Mouse (Mus musculus) layer of hippocampus, postnatal 25 days (tissue): ENCODE data around the gene Snrk. TPM values are rescaled to one million over a fixed set of nuclear protein-coding genes. Genes with fewer than 3 reads are reported as not detected.
"Not testable (repeated sequence)": the region's sequence is repeated elsewhere in the genome, so short reads cannot be mapped to it uniquely, and the experiment has no call there.

ENCODE experiments used
- DNase-seq, 2 experiments: peaks; one replicate each; pipeline ENCODE4 v3.0.0; 2022; ENCODE audit warnings: mixed read lengths in 2 of 2, low spot score in 1 of 2; ENCODE audit errors: extremely low spot score in 1 of 2
- total RNA-seq, 2 experiments: library from RNA; stranded (reverse); gene quantifications; 2 replicates each; pipeline ENCODE4 v1.2.3; 2021

Gene Snrk
- total RNA-seq, 2 experiments from 2014 or later: 100 to 108 TPM

DNA sequence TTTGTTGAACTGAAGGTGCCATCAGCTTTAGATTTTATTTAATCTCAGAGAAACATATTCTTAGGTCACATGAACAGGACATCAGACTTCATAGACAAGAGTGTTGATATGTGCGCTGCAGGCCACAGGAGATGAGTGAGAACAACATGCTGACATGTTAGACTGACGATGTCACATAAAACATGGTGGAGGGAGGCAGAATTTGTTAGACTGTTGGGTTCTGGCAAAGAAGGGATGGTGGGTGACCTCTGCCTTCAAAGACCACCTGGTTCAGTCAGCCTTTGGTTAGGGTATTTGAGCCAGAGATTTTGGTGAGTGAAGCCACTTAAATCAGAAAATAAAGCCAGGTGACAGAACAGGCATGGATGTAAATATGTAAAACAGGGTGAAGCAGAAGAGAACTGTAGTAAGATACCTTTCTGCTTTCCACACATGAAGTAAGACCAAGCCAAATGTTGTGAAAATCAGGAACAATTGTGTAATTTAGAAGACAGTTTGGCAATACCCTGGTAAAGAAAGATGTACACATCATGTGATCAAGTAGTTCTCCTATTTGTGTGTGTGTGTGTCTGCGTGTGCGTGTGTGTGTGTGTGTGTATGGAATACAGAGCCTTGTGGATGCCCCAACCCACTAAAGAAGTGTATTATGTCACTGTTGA, 21.4 kb downstream of the Snrk start:
- no peak for DNase-seq

DNA sequence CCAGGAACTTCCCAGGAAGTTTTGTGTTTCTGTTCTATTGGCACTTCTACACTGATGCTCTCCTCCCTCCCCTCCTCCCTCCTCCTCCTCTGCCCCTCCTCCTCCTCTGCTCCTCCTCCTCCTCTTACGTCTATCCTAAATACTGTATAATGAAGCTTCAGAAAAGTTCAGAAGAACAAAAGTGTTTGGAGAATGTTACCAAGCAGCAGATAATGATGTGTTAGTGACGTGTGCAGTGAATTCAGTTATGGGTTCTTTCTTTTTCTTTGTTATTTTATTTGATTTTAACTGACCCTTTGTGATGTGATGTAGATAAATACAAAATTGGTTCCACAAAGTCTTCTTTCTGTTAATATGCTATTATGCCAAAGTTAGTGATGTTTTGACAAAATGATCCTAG, 22.2 kb downstream of the Snrk start:
- DNase-seq: no peak

DNA sequence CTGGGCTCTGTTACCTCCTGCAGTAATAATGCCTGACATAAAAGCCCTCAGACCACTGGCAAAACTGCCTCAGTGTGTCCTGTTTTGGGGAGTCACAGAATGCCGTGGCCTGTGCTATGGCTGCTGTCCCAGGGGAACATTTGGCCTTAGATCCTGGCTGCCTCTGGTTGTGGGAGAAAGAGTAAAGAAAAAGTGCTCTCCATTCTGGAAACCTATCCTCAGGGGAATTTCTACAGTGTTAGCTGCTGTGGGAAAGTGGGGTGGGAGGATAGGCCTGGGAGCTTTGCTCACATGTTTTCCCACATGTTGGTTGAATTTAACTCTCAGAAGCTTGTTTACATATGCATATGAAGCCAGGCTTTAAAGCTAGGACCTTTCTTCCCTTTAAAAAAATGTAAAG, 26.2 kb downstream of the Snrk start:
- no peak for DNase-seq

DNA sequence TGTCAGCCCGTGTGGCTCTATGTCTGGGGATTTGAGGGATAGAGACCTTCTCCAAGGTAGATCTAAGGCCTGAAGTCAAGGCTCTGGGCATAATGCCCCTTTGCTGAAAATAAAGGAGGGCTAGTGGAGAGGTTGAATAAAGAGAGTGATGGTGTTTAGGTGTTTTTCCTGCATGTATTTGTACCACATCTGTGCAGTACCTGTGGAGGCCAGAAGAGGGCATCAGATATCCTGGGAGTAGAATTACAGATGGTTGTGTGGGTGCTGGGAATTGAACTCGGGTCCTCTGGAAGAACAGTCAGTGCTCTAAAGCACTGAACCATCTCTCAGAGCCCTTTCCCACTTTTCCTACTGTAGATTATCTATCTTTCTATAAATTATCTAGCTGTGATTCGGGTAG, 27.7 kb downstream of the Snrk start:
- no peak for DNase-seq

DNA sequence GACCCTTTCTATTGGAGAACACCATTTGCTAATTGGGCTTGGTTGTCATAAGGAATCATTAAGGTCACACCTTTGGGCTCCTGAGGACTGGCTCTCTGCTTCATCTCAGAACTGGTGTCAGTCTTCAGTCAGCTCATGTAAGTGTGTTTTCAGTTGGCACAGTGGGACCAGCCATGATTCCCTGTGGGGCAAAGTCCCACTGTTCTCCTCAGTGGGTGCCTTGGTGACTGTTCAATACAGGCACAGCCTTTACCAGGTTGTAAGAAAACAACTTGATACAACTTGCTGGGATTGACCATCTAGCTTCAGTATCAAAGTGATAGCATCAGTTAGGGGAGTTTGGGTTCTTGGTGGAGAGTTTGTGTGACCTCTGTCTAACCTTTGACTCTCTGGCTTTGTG, 28.6 kb downstream of the Snrk start:
- DNase-seq: no peak

DNA sequence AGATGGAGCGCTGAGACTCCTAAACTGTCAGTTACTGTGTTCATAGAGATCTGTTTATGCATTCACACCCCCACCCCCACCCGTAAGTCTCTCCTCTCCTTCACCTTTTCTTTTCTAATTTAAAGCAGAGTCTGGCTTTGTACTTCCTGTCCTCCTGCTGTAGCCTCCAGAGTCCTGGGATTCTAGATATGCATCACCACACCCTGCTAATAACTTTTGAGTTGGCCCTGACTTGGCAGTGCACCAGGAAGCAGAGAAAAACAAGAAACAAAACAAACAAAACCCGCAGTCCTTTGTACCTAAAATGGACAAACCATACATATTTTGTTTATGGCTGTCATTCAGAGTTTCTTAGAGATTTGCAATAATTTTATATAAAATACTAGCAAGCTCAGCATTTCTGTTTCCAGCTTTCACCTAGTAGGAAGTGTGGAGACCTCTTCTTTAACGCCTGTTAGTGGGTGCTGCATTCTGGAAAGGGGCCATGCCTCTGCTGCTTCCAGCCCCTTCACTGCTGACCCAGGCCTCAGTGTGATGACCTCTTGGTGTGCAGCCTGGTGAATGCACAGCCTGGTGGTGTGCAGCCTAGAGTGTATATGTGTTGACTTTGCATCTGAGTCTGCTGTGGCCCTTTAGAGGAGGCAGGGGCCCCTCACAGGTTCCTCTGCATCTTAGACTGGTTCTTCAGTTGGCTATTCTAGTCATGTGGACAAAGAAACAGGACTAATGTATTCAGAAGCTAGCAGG, 29.2 kb downstream of the Snrk start:
- DNase-seq: no peak

DNA sequence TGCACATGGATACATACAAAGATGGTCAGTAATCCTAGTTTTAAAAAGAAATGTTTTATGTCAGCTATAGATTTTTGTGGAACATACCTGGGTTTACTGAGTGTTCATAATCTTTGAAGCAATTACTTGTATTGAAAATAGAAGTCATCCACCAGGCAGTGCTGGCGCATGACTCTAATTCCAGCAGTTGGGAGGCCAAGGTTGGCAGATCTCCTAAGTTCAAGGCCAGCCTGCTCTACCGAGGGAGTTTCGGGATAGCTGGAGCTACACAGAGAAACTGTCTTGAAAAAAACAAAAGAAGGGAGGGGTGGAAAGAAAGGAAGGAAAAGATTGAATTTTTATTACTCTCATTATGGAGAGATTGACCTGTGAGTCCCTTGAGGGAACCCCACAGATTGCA, 31.3 kb downstream of the Snrk start:
- DNase-seq: no peak

DNA sequence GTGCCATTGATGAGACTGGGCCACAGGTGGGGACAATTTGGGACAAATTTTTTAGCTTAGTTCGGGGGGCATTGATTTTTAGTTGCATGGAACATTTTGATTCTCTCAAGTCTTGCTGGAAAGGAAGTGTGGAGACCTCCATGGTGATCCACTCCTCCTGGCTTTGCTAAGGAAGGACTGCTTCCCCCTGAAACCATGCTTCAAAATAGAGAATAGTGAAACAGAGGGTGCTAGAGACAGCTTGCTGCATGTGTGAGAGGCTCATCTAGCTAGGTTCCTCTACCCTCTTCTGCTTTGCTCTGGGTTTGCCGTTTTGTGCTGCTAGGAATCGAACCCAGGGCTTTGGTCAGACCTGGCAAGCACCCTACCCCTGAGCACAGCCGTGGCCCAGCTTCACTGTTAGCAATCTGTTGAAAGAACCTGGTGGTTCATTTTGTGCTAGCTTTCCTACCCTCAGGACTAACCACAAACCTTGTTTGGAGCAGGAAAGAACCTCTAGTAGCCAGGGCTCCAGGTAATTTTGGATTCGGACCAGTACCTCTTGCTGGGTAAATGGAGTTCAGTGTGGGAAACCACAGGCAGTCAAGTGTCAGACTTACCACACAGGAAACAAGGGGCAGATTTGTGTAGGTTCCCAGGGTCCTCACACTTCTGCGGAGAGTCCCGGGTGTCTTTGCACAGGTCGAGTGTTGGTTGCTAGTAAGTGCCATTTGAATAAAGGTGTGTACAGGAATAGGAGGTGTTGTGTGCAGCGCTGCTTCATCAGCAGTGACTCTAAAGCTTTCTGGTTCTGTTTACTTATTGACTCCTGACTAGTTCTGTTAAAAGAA, 33.1 kb downstream of the Snrk start:
- no peak for DNase-seq

DNA sequence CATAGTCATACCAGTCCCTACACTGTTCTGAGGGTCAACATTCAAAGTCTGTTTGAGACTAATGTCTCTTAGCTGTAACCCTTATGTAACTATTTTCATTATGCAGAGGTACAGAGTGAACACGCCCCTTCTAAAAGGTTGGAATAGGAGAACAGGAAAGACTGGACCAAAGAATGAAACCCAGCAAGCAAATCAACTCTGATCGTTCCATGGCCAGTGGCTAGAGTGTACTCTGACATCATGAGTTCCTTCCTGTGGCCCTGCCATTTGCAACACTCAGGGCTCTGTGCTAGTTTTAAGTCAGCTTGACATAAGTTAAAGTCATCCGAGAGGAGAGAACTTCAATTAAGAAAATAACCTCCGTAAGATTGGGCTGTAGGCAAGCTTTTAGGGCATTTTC, 35.0 kb downstream of the Snrk start:
- no peak for DNase-seq

DNA sequence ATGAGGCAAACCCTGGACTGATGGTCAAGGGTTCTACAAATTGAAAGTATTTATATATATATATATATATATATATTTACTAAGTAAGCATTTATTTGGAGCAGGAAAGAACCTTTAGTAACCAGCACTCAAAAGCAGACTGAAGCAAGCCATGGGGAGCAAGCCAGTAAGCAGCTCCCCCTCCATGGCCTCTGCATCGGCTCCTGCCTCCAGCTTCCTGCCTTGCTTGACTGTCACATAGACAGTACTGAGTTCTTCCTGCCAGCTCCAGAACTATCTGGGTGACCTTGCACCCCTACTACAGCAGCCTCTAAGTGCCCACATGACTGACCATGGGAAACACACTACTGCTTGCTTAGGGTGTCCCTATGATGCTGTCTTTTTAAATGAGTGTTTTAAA, 35.4 kb downstream of the Snrk start:
- DNase-seq: no peak

DNA sequence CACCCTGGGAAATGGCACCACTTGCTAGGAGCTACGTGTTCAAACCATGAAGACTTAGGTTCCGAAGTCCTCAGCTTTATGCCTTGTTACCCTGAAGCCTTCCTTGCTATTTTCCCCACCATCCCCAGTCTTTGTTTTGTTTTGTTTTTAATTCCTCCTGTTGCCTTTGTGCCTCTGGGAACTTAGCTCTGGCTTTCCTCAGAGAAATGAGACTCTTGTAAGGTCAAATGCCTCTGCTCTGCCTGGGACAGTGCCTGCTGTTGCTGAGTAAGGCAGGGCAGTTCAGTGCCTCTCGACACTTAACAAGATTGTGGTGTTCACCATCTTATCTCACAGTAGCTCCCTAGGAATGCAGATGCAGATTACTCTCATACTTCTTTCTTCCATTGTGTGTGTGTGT, 36.4 kb downstream of the Snrk start:
- no peak for DNase-seq

DNA sequence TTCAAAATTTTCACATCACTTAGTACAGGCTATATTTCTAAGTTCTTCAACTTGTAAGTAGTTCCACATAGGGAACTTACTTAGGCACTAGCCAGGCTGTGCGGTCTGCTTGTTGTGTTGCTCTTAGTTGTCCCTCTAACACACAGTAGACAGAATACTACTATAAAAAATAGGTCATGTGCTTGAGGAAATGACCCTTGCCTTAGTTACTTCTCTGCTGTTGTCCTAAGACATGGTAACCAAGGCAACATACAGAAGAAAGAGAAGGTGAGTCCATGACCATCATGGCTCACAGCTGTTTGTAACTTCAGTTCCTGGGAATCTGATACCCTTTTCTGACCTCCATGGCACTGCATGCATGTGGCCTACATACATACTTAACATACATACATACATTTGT, 38.1 kb downstream of the Snrk start:
- DNase-seq: no peak

DNA sequence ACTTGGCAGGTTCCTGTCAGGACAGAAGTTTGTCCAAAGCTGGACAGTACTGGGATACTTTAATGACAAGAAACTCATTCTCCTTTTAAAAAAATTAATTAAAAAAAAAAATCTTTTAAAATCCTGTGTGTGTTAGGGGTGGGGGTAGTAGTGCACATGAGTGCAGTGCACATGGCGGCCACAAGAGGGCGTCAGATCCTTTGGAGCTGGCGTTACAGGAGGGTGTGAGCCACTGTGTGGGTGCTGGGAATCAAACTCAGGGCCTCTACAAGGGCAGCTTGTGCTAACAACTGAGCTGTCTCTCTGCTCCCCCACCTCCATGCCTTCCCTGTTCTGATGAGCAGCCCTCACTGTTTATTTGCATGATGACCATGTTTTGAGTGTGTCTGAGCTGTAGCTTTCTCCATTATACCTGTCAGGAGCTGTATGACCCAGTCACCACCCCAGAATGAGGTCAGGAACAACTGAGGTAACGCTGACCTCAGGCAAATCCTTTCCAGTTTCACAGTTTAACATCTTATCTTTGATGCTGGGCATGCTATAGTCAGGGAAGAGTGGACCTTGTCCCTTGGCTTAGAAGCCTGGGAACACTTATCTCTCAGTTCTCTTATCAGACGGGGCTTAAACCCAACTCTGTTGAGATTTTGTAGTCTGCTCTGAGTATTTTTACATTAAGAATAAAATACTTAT, 39.5 kb downstream of the Snrk start:
- DNase-seq: no peak

DNA sequence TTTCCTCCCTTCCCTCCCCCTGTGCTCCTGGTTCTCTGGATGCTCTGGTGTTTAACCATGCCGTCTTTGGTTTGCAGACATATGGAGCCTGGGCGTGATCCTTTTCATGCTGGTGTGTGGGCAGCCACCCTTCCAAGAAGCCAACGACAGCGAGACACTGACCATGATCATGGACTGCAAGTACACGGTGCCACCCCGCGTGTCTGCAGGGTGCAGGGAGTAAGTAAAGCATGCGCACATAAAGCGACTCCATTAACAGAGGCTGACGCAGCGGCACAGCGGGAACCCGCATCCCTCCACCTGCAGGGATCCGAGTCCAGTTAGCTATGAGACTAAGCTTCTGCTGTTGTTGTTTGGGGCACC, 40.0 kb downstream of the Snrk start:
- DNase-seq: no peak

DNA sequence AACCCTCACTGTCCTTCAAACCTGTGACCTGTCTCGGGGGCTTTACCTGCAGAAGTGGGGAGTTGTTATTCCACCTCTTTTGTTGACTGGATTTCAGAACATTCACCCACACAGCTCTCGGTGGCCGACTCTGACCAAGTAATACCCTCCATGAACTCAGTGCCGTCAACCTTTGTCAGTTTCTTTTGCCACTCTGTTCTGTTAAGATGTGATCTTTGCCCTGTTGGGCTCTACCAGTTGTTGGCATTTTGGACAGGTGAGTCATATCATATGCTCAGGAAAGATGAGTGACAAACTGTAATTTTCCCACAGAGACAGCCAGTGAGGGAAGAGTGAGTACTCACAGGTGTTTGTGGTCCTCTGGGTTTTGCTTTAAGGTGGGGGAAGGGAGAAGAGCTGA, 47.5 kb downstream of the Snrk start:
- DNase-seq: no peak

DNA sequence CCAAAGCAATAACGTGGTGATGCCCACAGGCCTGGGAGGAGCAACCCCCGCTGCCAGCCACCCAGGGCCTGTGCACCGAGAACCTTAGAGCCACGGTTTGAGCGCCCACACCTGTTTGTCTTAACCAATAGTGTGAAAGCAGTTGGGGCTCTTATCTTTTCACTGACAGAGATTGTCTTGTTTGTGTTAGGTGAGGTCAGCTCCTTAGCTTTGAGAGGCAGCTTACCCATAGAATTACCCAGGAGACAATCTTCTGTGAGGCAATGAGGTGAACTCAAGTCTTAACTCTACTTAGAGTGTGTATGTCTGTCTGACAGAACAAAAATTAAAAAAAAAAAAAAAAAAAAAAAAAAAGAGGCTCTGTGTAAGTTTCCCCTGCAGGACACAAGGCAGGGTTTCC, 50.7 kb downstream of the Snrk start:
- not testable (repeated sequence) for DNase-seq

DNA sequence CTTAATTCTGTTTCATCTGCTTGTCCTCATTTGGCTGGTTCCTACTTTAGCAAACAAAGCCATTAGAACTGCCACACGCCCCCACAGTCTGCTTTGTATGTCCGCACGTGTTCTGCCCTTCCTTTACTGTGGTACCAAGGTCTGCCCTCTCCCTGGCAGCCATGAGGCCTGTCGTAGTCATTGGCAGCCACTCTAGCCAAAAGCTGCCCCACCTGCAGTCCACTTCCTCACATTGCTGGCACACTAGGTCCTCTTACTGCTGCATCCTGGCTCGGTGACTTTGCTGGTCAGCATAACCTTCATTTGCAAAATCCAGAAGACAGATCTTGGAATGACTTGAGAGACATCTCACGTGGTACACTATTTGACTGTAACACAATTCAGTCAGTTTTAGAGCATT, 52.8 kb downstream of the Snrk start:
- no peak for DNase-seq

DNA sequence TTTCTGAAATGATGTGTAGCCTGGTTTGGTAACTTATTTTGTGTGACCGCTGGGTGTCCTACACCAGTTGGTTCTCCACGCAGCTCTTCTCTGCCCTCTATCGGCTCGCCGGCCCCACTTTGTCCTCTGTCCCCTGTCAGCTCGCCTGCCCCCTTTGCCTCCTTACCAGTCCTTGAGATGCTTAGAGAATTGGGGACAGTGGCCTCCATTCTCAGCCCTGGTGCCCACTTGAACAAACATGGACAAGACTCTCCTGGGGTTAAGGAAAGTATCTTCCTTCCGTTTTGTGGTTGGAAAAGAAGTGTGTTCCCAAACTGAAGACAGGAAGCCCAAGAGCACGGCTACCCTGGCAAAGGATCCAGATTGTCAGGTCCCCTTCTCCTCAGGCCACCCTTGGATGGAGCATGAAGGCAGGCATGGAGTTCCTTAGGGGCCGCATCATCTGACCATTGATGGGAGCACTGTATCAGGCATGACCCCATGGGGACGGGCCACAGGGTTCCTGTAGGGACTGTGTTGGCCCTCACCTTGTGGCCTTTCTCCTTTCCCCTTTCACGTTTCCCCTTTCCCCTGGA, 55.6 kb downstream of the Snrk start:
- DNase-seq: no peak

DNA sequence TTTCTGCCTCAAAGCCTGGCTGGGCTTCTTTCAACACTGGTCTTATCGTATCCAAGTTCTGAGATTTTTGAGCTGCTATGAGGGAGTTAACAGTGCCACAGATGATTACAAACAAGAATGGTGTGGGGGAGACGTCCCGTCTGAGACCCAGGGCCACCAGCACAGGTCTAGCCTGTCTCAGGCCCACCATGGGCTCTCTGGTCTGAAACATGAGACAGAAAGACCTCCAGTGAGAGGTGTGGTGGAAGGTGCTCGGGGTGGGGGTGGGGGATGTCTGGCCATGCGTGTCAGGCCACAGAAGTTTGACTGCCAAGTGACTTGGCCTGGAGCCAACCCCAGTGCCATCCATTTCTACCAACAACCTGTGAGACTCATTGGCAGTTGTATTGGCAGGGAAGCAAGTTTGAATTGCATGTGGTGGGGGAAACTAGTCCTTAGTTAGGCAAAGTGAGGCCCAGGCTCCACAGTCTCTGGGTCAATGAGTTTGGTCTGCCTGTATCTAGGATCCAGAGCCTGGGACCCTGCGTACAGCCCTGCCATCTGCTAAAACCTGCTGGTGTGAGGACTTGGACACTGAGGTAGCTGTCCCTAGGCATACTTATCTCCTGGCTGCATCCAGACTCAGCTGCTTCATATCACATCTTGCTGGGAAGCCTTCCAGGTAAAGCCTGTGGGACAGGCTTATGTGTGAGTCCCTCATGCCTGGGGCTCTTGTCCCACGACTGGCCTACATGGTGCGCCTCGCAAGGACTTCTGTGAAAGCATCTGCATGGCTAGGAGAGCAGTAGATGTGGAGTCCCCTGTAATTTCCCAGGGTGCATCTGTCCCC, 56.6 kb downstream of the Snrk start:
- no peak for DNase-seq

DNA sequence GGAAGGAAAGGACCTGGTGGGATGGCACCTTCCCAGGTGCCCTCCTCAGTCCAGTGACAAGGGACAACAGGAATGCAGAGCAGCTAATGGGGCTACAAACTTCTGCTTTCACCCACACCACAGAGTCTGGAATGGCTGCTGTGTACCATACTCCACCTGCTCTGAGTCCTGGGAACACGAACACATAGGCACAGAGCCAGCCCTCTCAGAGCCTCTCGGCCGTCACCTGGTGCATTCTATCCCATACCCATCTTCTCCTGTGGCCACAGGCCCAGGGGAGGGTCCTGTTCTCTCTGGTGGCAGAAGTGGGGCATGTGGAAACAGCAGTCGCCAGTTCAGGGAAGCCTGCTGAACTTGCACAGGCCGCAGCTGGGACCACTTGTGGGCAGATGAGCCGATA, 57.7 kb downstream of the Snrk start:
- no peak for DNase-seq
